Mouse (Mus musculus) neutrophil, adult 83 days (primary cell): ENCODE measurements around the gene 4930432M17Rik. TPM values are rescaled to one million over a fixed set of nuclear protein-coding genes. Genes with fewer than 3 reads are reported as not detected.

ENCODE experiments used
- total RNA-seq, 2 experiments: library from RNA; stranded (reverse); gene quantifications; one replicate each; pipeline ENCODE4 v1.2.4; 2023

4930432M17Rik gene
- total RNA-seq, result not detected

GRCm38 (mm10) chr3:121670462-121670861, at the start of gene 4930432M17Rik:
Gene 4930432M17Rik (plus strand): TSS chr3:121670762.

GRCm38 (mm10) chr3:121722971-121723844, 52.6 kb downstream of the 4930432M17Rik start, which contains the start of gene F3:
Gene F3 (plus strand): TSS chr3:121723537.

Other genes starting within 250 kb of the 4930432M17Rik start
- gene Cnn3, start 244.3 kb upstream of the 4930432M17Rik start, total RNA-seq, result 1 to 10 TPM; 5.5 to 6.5 TPM
- not detected for gene Slc44a3, start 138.4 kb upstream of the 4930432M17Rik start, total RNA-seq
- gene F3, start 52.8 kb downstream of the 4930432M17Rik start, total RNA-seq, result 1 to 10 TPM; 2.8 to 2.9 TPM
- gene Abcd3, start 144.5 kb downstream of the 4930432M17Rik start, total RNA-seq, result 10 to 100 TPM; 12.3 to 13.0 TPM